9 mouse cellular contexts compared by ENCODE assay signal in the genomic region with DNA sequence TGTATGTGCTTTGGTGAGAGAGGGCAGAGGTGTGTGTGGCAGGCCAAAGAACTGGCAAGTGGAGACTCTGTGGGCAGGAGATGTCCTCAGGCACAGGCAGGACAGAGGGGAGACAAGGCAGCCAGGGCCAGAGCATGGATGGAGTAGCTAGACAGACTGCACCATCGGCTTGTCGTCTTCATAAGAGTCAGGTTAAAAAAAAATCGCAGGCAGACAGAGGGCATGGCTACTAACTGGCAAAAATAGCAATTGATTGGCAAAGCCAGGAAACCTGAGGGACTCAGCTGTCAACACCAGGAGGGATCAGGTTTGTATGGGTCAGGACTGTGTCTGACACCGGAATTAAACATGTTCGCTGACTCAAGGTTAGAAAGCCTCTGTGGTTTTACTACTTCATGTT. TPM values are rescaled to one million over a fixed set of nuclear protein-coding genes. Genes with fewer than 3 reads are reported as not detected.
DNase-seq lines count a peak whose midpoint lies in the region.
"Had no signal": no experiment of that assay in that cellular context is flagged by ENCODE, and none has a peak within 500 bp of the region (broad histone marks: within the 10 kb centered on the region; RNA-seq: fewer than 3 reads in every experiment).

No protein-coding gene starts in this region.

- DNase-seq in gastrocnemius, postnatal 25 days: peak; percentile 69
- no peak for DNase-seq in gastrocnemius, postnatal 14 days
- peak; percentile 49 for DNase-seq in 3T3-L1 (ENCODE audit: low read depth, low spot score)
- DNase-seq in brain, adult 2 months (ENCODE audit: low read depth, low spot score): peak; percentile 23
- peak; percentile 47 to 56 for DNase-seq in heart, postnatal 10 days
- no peak for DNase-seq in adrenal gland, postnatal 25 days
- DNase-seq in frontal cortex, postnatal 36 days (ENCODE audit: low spot score in 2 of 2): no peak
- DNase-seq: lung, postnatal 14 days; thymus, postnatal 14 days had no signal

- intact Hi-C loops in gastrocnemius, postnatal 14 days (cut with DNase I; ENCODE audit: low total_unique reads): no loop called here
- intact Hi-C loops in heart, postnatal 10 days (cut with DNase I): no loop called here

RNA-seq across cellular contexts. Expression of a gene that starts 10.6 kb away (rescaled TPM):
- 10 to 100 TPM; 21.1 to 40.6 TPM for total RNA-seq in gastrocnemius, postnatal 25 days (2021)
- 10 to 100 TPM; 29.8 to 41.7 TPM for total RNA-seq in gastrocnemius, postnatal 14 days (2021)
- total RNA-seq in heart, postnatal 10 days (2021): 10 to 100 TPM; 15.9 to 17.4 TPM
- 12.3 and 16.2 TPM in 2 replicates for total RNA-seq in adrenal gland, postnatal 25 days (2021)

Comparison
In these comparisons a context has a peak if more than half of its experiments do, and no peak if none do; other contexts are left out.
1. DNase-seq: peak in gastrocnemius, postnatal 25 days (single experiment), 3T3-L1 (single experiment), brain, adult 2 months (single experiment) and heart, postnatal 10 days (2 of 2); none in gastrocnemius, postnatal 14 days (single experiment), adrenal gland, postnatal 25 days (single experiment) and frontal cortex, postnatal 36 days (0 of 2).